Mouse (Mus musculus) adrenal gland, adult (tissue): ENCODE measurements at regions not wholly inside any gene's neighbourhood (a gene's known extent, or its start where the extent isn't known, plus 50 kb on each side); places are given as distances from the start of the nearest gene placed in this dataset.

ENCODE experiments used
- DNase-seq, 2 experiments: peaks; one replicate each; pipeline ENCODE4 v3.0.0; 2022 to 2023; ENCODE audit warnings: low spot score in 1 of 2; ENCODE audit not compliant: inconsistent age in 2 of 2

DNA sequence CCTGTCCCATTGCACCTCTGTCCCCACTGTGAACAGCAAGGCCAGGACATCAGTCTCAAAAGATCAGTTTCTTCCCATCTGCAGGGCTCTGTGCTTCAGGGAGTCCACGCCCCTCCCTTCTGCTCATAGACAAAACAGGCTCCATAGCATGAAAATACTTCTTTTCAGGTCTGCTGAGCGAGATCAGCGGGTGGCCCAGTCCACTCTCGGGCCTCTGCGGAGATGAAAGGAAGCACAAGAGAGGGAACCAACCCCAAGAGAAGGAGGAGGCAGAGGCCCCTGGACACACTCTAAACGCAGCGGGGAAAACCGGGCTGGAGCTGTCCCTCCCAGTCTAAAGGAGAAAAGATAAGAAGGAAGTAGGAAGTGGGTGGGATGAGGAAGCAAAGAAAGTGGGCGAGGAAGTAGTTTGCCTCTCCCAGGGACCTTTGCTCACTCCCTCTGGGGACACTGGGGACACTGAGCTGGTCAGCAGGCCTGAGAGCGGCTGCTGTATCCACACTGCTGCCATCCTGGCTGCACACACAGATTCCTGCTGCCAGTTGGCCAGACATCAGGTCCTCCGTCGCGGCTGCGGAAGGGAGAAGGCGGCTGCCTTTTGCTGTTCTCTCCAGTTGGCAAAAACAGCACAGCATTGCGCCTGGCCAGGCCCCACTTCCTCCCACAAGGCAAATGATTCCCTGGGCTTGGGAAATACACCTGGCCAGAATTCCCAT, 143.5 kb downstream of the Rybp start:
- peak; percentile 50 to 82 for DNase-seq

- no peak for DNase-seq
Measured at GRCm38 (mm10) chr6:100141225-100141624, 146.1 kb downstream of the Rybp start.

DNA sequence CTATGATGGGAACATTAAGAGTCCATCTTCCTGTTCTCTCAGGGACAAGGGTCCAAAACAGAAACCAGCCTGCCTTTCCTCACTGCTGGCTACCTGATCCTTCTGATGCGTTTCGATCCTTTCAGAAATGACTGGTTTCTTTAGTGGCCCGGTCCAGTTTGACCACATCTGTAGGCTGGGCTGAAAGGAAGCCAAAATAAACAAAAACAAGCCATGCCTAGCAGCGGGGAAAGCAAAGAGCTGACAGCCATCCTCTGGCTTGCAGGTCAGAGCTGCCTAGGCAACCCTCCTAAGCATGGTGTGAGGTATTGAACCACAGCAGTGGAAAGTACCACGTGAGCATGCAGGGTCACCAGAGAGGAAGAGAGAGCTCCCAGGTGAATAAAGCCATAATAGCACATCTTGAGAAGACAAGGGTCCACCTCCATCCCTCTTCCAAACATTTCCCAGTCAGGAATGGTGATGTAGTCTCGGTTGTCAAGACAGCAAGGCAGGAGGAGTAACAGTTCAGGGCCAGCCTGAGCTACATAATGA, 146.6 kb downstream of the Rybp start:
- no peak for DNase-seq

DNA sequence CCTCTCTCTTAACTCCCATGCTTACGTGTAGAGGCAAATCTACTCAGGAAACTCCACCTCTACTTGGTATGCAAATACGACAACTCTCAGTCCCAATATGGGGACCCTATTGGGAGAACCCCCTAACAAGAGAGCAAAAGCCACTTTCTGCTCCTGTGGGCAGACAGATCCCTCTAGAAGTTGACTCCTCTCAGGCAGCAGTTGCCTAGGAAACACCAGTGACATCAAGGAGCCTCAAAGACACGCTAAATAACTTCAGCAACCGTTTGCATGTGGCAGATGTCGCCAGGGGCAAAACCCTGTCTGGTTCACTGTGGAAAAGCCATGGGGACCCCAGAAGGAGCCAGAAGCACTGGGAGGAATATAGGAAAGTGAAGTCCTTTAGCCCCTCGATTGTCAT, 147.5 kb downstream of the Rybp start:
- DNase-seq, result no peak

DNA sequence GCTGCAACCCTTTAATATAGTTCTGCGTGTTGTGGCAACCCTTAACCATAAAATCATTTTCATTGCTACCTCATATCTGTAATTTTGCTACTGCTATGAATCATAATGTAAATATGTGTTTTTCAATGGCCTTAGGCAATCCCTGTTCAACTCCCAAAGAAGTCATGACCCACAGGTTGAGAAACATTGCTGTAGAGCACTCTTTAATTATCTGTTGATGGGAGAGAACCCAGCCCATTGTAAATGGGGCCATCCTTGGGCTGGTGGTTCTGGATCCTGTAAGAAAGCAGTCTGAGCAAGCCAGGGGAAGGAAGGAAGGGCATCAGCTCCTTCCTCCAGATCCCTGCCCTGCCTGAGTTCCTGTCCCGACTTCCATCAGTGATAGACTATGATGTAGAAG, 148.6 kb downstream of the Rybp start:
- no peak for DNase-seq

- DNase-seq, result no peak
Measured at GRCm38 (mm10) chr6:100135177-100135576, 152.1 kb downstream of the Rybp start.

DNA sequence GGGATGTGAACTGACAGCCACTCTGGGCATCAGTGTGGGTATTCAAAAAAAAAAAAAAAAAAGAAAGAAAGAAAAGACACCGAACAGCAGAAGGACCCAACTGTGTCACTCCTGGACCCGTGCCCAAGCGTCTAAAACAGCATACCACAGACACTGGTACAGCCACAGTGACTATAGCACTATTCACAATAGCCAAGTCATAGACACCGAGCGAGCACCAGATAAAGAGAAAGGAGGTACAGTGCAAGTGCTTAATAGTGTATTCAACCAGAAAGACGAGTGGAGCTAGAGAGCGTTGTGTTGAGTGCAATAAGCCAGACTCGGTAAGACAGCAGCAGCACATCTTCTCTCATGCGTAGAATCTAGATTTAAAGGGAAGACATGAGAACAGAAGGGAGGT, 153.3 kb downstream of the Rybp start:
- no peak for DNase-seq

GRCm38 (mm10) chr6:100132916-100133600, 154.2 kb downstream of the Rybp start:
- no peak for DNase-seq

DNA sequence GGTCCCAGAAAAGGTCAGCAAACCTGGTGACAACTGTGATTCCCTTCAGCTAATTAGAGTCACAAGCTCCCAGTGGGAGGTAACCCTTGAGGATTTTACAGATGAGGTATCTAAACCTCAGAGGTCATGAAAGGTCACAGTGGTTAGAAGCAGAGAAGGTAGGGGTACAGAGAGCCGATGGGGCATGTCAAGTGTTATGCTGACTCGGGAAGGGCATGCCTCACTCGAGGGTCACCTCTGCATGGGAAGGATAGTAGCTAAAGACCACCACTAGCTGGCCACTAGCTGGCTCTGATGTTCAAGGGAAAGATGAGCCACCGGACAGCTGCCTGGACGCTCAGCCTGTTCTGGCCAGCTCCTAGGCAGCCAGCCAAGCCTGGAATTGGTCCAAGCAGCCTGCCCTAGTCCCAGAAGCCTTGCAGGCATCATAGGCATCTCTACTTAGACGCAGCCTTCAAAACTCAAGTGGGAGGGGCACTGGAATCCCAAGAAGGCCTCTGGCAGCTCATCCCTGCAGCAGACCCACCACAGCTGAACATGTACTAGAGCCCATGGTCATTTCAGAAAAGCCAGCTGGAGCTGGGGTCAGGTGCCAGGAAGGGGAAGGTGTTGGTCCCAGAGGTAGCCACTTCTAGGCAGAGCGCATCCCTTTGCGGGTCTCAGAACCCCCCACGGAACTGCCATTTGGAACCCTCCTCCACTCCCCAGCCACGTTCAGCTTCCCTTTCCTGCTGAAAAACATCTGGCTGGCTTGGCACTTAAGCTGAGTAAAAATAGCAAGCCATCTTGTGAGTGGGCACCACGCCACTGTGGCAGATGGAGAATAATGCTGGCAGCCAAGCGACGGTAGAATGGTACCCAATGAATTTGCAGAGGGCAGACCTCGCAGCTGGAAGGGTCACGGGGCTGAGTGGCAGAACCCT, 159.8 kb downstream of the Rybp start:
- DNase-seq, result peak; percentile 93 to 96

DNA sequence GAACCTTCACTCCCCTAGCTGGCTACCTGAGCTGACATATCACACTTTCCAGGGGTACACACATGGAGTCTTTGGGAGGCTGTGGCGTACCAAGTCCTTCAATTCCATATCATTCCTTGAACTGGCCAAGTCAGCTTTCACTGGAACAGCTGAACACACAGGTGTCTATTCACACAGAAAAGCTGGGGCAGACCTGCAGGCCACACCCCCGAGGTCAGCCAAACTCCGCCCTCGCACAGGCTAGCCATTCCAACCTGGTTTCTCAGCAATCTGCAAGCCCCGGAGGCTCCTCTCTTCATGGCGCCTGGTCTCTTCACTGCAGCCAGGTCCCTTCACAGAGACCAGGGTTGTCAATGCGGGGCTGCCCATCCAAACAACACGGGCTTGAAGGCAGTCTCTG, 160.5 kb downstream of the Rybp start:
- no peak for DNase-seq

GRCm38 (mm10) chr6:100126326-100126725, 161.0 kb downstream of the Rybp start:
- peak; percentile 31 to 79 for DNase-seq

GRCm38 (mm10) chr6:100121240-100121639, 166.0 kb downstream of the Rybp start:
- DNase-seq, result no peak

DNA sequence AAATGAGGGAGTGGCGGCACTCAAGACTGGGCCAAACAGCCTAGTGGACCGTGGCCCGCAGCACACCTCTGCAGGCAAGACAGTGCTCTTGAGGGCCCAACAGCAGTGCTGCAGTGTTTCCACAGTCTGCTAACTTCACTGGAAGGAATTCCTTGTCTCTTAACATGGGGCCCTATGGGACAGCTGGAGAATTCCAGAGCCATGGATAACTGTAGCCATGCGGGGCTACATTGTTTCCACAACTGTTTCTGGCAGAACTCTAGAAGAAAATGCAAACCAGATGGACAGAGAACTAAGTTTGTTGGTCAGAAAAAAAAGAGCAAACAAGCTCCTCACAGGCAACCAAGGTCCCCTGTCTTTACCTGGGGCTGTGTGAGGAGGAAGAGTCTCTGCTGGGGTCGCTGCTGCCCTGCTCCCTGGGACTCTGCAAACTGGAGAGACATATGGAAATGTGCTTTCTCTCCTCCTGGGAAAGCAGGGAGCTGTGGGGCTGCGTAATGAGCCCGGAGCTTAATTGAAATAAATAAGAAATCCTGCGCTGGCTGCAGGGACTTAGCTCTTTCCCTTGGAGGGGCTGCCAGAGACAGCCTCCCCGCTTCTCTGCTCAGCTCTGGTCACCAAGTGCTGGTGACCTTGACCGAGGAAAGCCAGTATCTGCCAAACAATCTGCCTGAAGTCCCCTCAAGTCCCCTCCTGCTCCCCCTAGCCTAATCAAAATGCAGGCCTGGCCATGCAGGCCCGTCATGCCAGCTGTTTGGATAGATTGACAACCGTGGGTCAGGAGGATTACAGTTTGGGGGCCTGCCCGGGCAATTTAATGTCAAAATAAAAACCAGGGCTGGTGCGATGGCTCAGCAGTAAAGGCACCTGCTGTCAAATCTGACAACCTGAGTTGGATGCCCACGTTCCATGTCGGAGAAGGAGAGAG, 167.0 kb downstream of the Rybp start:
- DNase-seq, result no peak

DNA sequence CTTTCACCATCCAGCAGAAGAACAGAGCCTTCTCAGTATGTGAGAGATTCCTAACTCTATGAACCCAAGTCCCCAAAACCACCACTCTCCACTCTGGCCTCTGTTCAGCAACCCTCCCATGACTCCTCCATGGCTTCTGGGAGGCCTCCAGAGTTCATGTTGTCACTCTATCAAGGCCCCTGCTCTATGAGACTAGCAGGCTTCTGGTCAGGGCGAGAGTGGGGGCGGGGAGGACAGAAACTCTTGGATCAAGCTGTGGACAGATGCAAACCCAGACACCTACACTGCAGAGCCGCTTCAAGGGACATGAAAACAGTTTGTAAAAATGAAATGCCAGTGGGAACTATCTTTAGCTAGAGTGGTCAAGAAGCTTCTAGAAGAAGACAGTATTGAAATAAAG, 170.2 kb downstream of the Rybp start:
- DNase-seq, result no peak

GRCm38 (mm10) chr6:100113393-100114137, 173.7 kb downstream of the Rybp start:
- DNase-seq, result no peak

- peak; percentile 38 to 39 for DNase-seq
Measured at GRCm38 (mm10) chr6:100110981-100111660, 176.2 kb downstream of the Rybp start.

DNA sequence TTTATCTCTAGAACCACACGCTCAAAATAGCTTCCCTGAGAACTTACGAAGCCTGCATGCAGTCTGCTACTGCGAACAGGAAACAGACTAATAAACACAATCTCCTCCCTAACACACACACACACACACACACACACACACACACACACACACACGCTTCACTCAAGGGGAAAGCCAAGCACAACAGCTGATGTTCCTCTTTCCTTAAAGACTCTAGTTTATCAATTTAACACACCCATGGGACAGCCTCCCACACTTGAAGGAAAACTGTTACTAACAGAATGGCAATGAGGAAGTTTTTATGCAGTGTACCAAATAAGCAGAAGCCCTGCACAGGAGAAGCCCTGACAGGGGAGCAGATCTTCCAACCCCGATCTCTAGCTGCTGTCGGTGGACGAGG, 177.3 kb downstream of the Rybp start:
- peak in 1 of 2 experiments; percentile 43 for DNase-seq

- DNase-seq, result no peak
Measured at GRCm38 (mm10) chr6:100109351-100109750, 177.9 kb downstream of the Rybp start.

DNA sequence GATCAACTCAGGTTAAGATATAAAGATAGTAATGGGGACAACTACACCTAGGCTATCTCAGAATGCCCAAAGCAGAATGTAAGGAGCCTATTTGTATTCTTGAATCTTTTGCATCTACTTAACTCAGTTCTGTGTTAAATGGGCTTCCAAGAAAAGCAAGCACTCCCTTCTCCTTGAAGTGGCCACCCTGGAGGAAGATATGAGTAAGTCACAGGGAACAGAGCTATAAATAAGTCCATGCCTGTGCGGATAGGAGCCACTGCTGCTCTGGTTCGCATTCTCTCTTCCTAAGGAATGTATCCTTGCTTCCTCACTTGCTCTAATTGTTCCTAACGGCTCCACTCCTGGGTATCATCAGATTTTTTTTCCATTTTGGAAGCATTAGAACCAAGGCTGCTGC, 179.8 kb downstream of the Rybp start:
- no peak for DNase-seq
